Mouse (Mus musculus) limb, embryonic 15.5 days (tissue): ENCODE measurements around the gene Sgms1. TPM values are rescaled to one million over a fixed set of nuclear protein-coding genes. Genes with fewer than 3 reads are reported as not detected.

ENCODE experiments used
- ATAC-seq: fragments of 200-750 bp; cut with Nextera tagmentation; 2 replicates; pipeline ENCODE4 v1.8.0; 2017; ENCODE audit warnings: low read depth, moderate TSS enrichment; ENCODE audit not compliant: insufficient number of reproducible peaks, low FRiP score, low TSS enrichment
- H3K27ac ChIP-seq: fragments of 300-500 bp; sonication (generic); 2 replicates; pipeline ENCODE4 v1.5.1; 2015; ENCODE audit warnings: moderate library complexity, mild to moderate bottlenecking, inconsistent platforms
- H3K27me3 ChIP-seq: fragments of 300-500 bp; sonication (generic); 2 replicates; pipeline ENCODE4 v1.6.1; 2015; ENCODE audit warnings: inconsistent platforms
- H3K36me3 ChIP-seq: fragments of 300-500 bp; sonication (generic); 2 replicates; pipeline ENCODE4 v1.6.1; 2015; ENCODE audit warnings: inconsistent platforms
- H3K4me1 ChIP-seq: fragments of 300-500 bp; sonication (generic); 2 replicates; pipeline ENCODE4 v1.6.1; 2015; ENCODE audit warnings: inconsistent platforms
- H3K4me2 ChIP-seq: fragments of 300-500 bp; sonication (generic); 2 replicates; pipeline ENCODE4 v1.6.1; 2015; ENCODE audit warnings: mild to moderate bottlenecking, inconsistent platforms
- H3K4me3 ChIP-seq: fragments of 300-500 bp; sonication (generic); 2 replicates; pipeline ENCODE4 v1.5.1; 2015; ENCODE audit warnings: mild to moderate bottlenecking, inconsistent platforms
- H3K9ac ChIP-seq: fragments of 300-500 bp; sonication (generic); 2 replicates; pipeline ENCODE4 v1.6.1; 2015; ENCODE audit warnings: inconsistent platforms
- H3K9me3 ChIP-seq: fragments of 300-500 bp; sonication (generic); 2 replicates; pipeline ENCODE4 v1.6.1; 2016; ENCODE audit warnings: inconsistent platforms
- WGBS: fragments of 180-500 bp; shearing (Covaris S2); methylation state at CpG from one replicate; pipeline ENCODE4 v1.1.7; 2015; 5-methylcytosine and 5-hydroxymethylcytosine counted together
- polyA plus RNA-seq: library from polyadenylated mRNA; unstranded; fragments of >200 nt; fragmentation: Nextera tagmentation; extraction: Ambion mirVana; gene quantifications from 2 replicates; pipeline ENCODE4 v1.2.1, GENCODE M21; 2015

The Sgms1 gene
- polyA plus RNA-seq, 1 experiment from 2014 or later = 45.6 TPM

- no peak overlapping the region for H3K4me3 ChIP-seq
- H3K27ac ChIP-seq = no peak overlapping the region
- no peak overlapping the region for H3K4me2 ChIP-seq
- no peaks in the 10 kb centered on the region for H3K9me3 ChIP-seq
- H3K9ac ChIP-seq = no peak overlapping the region
- 75% methylated on average over 2 of the region's 2 CpGs for WGBS
- no peak for ATAC-seq
- H3K27me3 ChIP-seq = no peaks in the 10 kb centered on the region
- H3K36me3 ChIP-seq = 0 out of 2 replicates have a peak, but pooled peaks cover 6% of the 10 kb centered on the region
- H3K4me1 ChIP-seq = no peaks in the 10 kb centered on the region
Observed at GRCm38 (mm10) chr19:32224318-32225096, 165.0 kb downstream of the Sgms1 start.

GRCm38 (mm10) chr19:32223751-32224174 is 165.8 kb downstream of the Sgms1 start:
- Histone ChIP-seq H3K27ac (no peak overlapping the region), H3K4me3 (no peak overlapping the region), H3K9me3 (no peaks in the 10 kb centered on the region), H3K4me2 (no peak overlapping the region), H3K27me3 (no peaks in the 10 kb centered on the region), H3K4me1 (no peaks in the 10 kb centered on the region), H3K9ac (no peak overlapping the region), H3K36me3 (0 out of 2 replicates have a peak, but pooled peaks cover 6% of the 10 kb centered on the region)
- no peak for ATAC-seq
- WGBS = 90% methylated on average over 3 of the region's 3 CpGs

- WGBS = 91% methylated on average over 11 of the region's 11 CpGs
- Histone ChIP-seq H3K36me3 (0 out of 2 replicates have a peak, but pooled peaks cover 6% of the 10 kb centered on the region), H3K9ac (no peak overlapping the region), H3K9me3 (no peaks in the 10 kb centered on the region), H3K4me3 (no peak overlapping the region), H3K27me3 (no peaks in the 10 kb centered on the region), H3K4me2 (no peak overlapping the region), H3K27ac (no peak overlapping the region), H3K4me1 (no peaks in the 10 kb centered on the region)
- no peak for ATAC-seq
Observed at GRCm38 (mm10) chr19:32222083-32222482, 167.4 kb downstream of the Sgms1 start.

- 83% methylated on average over 2 of the region's 2 CpGs for WGBS
- 0 out of 2 replicates have a peak, but pooled peaks cover 6% of the 10 kb centered on the region for H3K36me3 ChIP-seq
- H3K27ac ChIP-seq = no peak overlapping the region
- H3K27me3 ChIP-seq = no peaks in the 10 kb centered on the region
- ATAC-seq = no peak
- no peak overlapping the region for H3K4me3 ChIP-seq
- no peak overlapping the region for H3K4me2 ChIP-seq
- no peaks in the 10 kb centered on the region for H3K9me3 ChIP-seq
- H3K9ac ChIP-seq = no peak overlapping the region
- H3K4me1 ChIP-seq = no peaks in the 10 kb centered on the region
Observed at GRCm38 (mm10) chr19:32220991-32221390, 168.5 kb downstream of the Sgms1 start.

GRCm38 (mm10) chr19:32216710-32217109 is 172.8 kb downstream of the Sgms1 start:
- no peaks in the 10 kb centered on the region for H3K36me3 ChIP-seq
- no peak overlapping the region for H3K27ac ChIP-seq
- WGBS = 82% methylated on average over 2 of the region's 2 CpGs
- no peak overlapping the region for H3K9ac ChIP-seq
- no peaks in the 10 kb centered on the region for H3K9me3 ChIP-seq
- H3K4me3 ChIP-seq = no peak overlapping the region
- no peak overlapping the region for H3K4me2 ChIP-seq
- no peak for ATAC-seq
- no peaks in the 10 kb centered on the region; the same call in 1 of the 2 replicates for H3K4me1 ChIP-seq
- no peaks in the 10 kb centered on the region for H3K27me3 ChIP-seq

- Histone ChIP-seq H3K4me3 (no peak overlapping the region), H3K36me3 (no peaks in the 10 kb centered on the region), H3K27ac (no peak overlapping the region), H3K4me1 (peaks cover 4% of the 10 kb centered on the region; the same call in 1 of the 2 replicates), H3K4me2 (no peak overlapping the region), H3K9me3 (no peaks in the 10 kb centered on the region), H3K27me3 (no peaks in the 10 kb centered on the region), H3K9ac (no peak overlapping the region)
- 70% methylated on average over 12 of the region's 12 CpGs for WGBS
- ATAC-seq = no peak
Observed at GRCm38 (mm10) chr19:32214905-32215806, 174.4 kb downstream of the Sgms1 start.

- Histone ChIP-seq H3K27me3 (no peaks in the 10 kb centered on the region), H3K4me3 (no peak overlapping the region), H3K27ac (no peak overlapping the region), H3K36me3 (no peaks in the 10 kb centered on the region), H3K4me1 (peaks cover 4% of the 10 kb centered on the region; the same call in 1 of the 2 replicates), H3K4me2 (no peak overlapping the region), H3K9me3 (no peaks in the 10 kb centered on the region), H3K9ac (no peak overlapping the region)
- no peak for ATAC-seq
- 76% methylated on average over 3 of the region's 3 CpGs for WGBS
Observed at GRCm38 (mm10) chr19:32213577-32213976, 175.9 kb downstream of the Sgms1 start.

GRCm38 (mm10) chr19:32211293-32211585 is 178.3 kb downstream of the Sgms1 start:
- peak overlapping the region; percentile 94 for H3K27ac ChIP-seq
- H3K9me3 ChIP-seq = no peaks in the 10 kb centered on the region

GRCm38 (mm10) chr19:32210450-32211292 is 178.8 kb downstream of the Sgms1 start:
- Histone ChIP-seq H3K4me2 (peak overlapping the region; percentile 67), H3K27ac (peak overlapping the region; percentile 94), H3K9ac (peak overlapping the region; percentile 54), H3K9me3 (no peaks in the 10 kb centered on the region), H3K4me1 (peaks cover 4% of the 10 kb centered on the region; the same call in 1 of the 2 replicates), H3K36me3 (no peaks in the 10 kb centered on the region), H3K4me3 (peak overlapping the region; percentile 58), H3K27me3 (no peaks in the 10 kb centered on the region)
- peak; percentile 99 for ATAC-seq
- WGBS = 1% methylated on average over 34 of the region's 34 CpGs

More at GRCm38 (mm10) chr19:32211293-32211585, 178.3 kb downstream of the Sgms1 start:
- Histone ChIP-seq H3K4me2 (peak overlapping the region; percentile 67), H3K4me3 (peak overlapping the region; percentile 58), H3K36me3 (no peaks in the 10 kb centered on the region), H3K9ac (no peak overlapping the region), H3K4me1 (peaks cover 4% of the 10 kb centered on the region; the same call in 1 of the 2 replicates), H3K27me3 (no peaks in the 10 kb centered on the region)
- peak; percentile 45; the same call in 1 of the 2 replicates for ATAC-seq

- peak overlapping the region; percentile 54 for H3K9ac ChIP-seq
Observed at GRCm38 (mm10) chr19:32210099-32210449, 179.4 kb downstream of the Sgms1 start.

More at GRCm38 (mm10) chr19:32210099-32210449, 179.4 kb downstream of the Sgms1 start:
- Histone ChIP-seq H3K4me1 (peaks cover 4% of the 10 kb centered on the region; the same call in 1 of the 2 replicates), H3K9me3 (no peaks in the 10 kb centered on the region), H3K4me3 (peak overlapping the region; percentile 58), H3K27ac (peak overlapping the region; percentile 94), H3K27me3 (no peaks in the 10 kb centered on the region), H3K4me2 (peak overlapping the region; percentile 67), H3K36me3 (no peaks in the 10 kb centered on the region)
- no peak for ATAC-seq
- WGBS = 4% methylated on average over 5 of the region's 5 CpGs
